Mouse (Mus musculus) liver, postnatal 0 days (tissue): ENCODE results near the gene Stk39. TPM values are rescaled to one million over a fixed set of nuclear protein-coding genes. Genes with fewer than 3 reads are reported as not detected.
A peak's percentile ranks its signal among the peaks of the same experiment; 100 is the strongest.

ENCODE experiments used
- ATAC-seq: fragments of 200-750 bp; cut with Nextera tagmentation; 2 replicates; pipeline ENCODE4 v1.8.0; 2017; ENCODE audit warnings: mild to moderate bottlenecking, moderate library complexity
- DNase-seq: peaks from one replicate; pipeline ENCODE4 v3.0.0-alpha.2; 2016
- H3K27ac ChIP-seq: fragments of 300-500 bp; sonication (generic); 2 replicates; pipeline ENCODE4 v1.5.1; 2014; ENCODE audit warnings: antibody characterized with exemption, moderate library complexity, mild to moderate bottlenecking, low read depth
- H3K27me3 ChIP-seq: fragments of 300-500 bp; sonication (generic); 2 replicates; pipeline ENCODE4 v1.6.1; 2014; ENCODE audit warnings: low read length, control low read depth, mixed read lengths; ENCODE audit not compliant: insufficient read depth
- H3K36me3 ChIP-seq: fragments of 300-500 bp; sonication (generic); replicated peaks from 2 replicates; pipeline ENCODE4 v1.6.1; 2014; ENCODE audit warnings: mild to moderate bottlenecking, control low read depth, low read length, moderate library complexity, mixed read lengths; ENCODE audit not compliant: insufficient read depth
- H3K4me1 ChIP-seq: fragments of 300-500 bp; sonication (generic); 2 replicates; pipeline ENCODE4 v1.6.1; 2014; ENCODE audit warnings: antibody characterized with exemption, mild to moderate bottlenecking, control low read depth; ENCODE audit not compliant: insufficient read depth
- H3K4me2 ChIP-seq: fragments of 300-500 bp; sonication (generic); 2 replicates; pipeline ENCODE4 v1.6.1; 2014; ENCODE audit warnings: low read depth, mild to moderate bottlenecking, low read length, moderate library complexity, mixed read lengths
- H3K4me3 ChIP-seq: fragments of 300-500 bp; sonication (generic); 2 replicates; pipeline ENCODE4 v1.5.1; 2014; ENCODE audit warnings: low read depth, low read length
- H3K9ac ChIP-seq: fragments of 300-500 bp; sonication (generic); replicated peaks from 2 replicates; pipeline ENCODE4 v1.6.1; 2014; ENCODE audit warnings: mild to moderate bottlenecking, moderate library complexity
- H3K9me3 ChIP-seq: fragments of 300-500 bp; sonication (generic); 2 replicates; pipeline ENCODE4 v1.6.1; 2016; ENCODE audit warnings: mild to moderate bottlenecking, control low read depth, low read length, mixed read lengths
- CTCF ChIP-seq: sonication (generic); IDR thresholded peaks from 2 replicates; pipeline ENCODE4 v1.5.1; 2016; ENCODE audit warnings: antibody characterized with exemption, low read depth
- EP300 ChIP-seq: IDR thresholded peaks from 2 replicates; pipeline ENCODE4 v1.6.1; 2016; ENCODE audit warnings: antibody characterized with exemption, low read depth, mild to moderate bottlenecking
- WGBS: fragments of 180-500 bp; shearing (Covaris S2); extraction: QIAGEN DNeasy Blood & Tissue Kit; methylation state at CpG from one replicate; pipeline ENCODE4 v1.1.7; 2014; ENCODE audit not compliant: insufficient replicate concordance; 5-methylcytosine and 5-hydroxymethylcytosine counted together
- polyA plus RNA-seq: library from polyadenylated mRNA; unstranded; fragments of >200 nt; fragmentation: Nextera tagmentation; extraction: Ambion mirVana; gene quantifications from 2 replicates; pipeline ENCODE4 v1.2.1, GENCODE M21; 2015

Stk39 gene
- polyA plus RNA-seq, 1 experiment from 2014 or later, result 1.7 TPM

- TF ChIP-seq CTCF, result no peak
- no peak for TF ChIP-seq EP300
- Histone ChIP-seq H3K4me3 (no peak overlapping the region), H3K9me3 (no peaks in the 10 kb centered on the region), H3K4me2 (no peak overlapping the region), H3K4me1 (no peaks in the 10 kb centered on the region), H3K36me3 (no peaks in the 10 kb centered on the region), H3K27ac (no peak overlapping the region), H3K9ac (no peak overlapping the region), H3K27me3 (no peaks in the 10 kb centered on the region)
- DNase-seq (no peak), ATAC-seq (no peak)
- WGBS, result 76% methylated on average over 6 of the region's 6 CpGs
Measured at GRCm38 (mm10) chr2:68443141-68443540, 28.9 kb downstream of the Stk39 start.

GRCm38 (mm10) chr2:68442113-68442717 lies 29.9 kb downstream of the Stk39 start:
- H3K27ac ChIP-seq, result no peak overlapping the region
- no peak overlapping the region for H3K4me2 ChIP-seq
- H3K4me1 ChIP-seq, result no peaks in the 10 kb centered on the region
- DNase-seq, result no peak
- no peak for ATAC-seq
- WGBS, result 67% methylated on average over 5 of the region's 5 CpGs
- TF ChIP-seq CTCF (no peak), EP300 (no peak)
- H3K9me3 ChIP-seq, result no peaks in the 10 kb centered on the region
- no peak overlapping the region for H3K4me3 ChIP-seq
- no peaks in the 10 kb centered on the region for H3K36me3 ChIP-seq
- H3K9ac ChIP-seq, result no peak overlapping the region
- no peaks in the 10 kb centered on the region for H3K27me3 ChIP-seq

GRCm38 (mm10) chr2:68439614-68440013 lies 32.5 kb downstream of the Stk39 start:
- TF ChIP-seq CTCF, result no peak
- no peak for TF ChIP-seq EP300
- 70% methylated on average over 9 of the region's 9 CpGs for WGBS

GRCm38 (mm10) chr2:68437920-68438319 lies 34.1 kb downstream of the Stk39 start:
- WGBS, result 28% methylated on average over 5 of the region's 5 CpGs
- no peak overlapping the region for H3K9ac ChIP-seq
- DNase-seq (no peak), ATAC-seq (no peak; the same call in 1 of the 2 replicates)
- no peaks in the 10 kb centered on the region for H3K4me1 ChIP-seq
- no peak overlapping the region for H3K27ac ChIP-seq
- no peaks in the 10 kb centered on the region for H3K27me3 ChIP-seq
- no peaks in the 10 kb centered on the region for H3K36me3 ChIP-seq
- no peak overlapping the region for H3K4me2 ChIP-seq
- H3K9me3 ChIP-seq, result no peaks in the 10 kb centered on the region
- TF ChIP-seq CTCF (no peak), EP300 (no peak)
- no peak overlapping the region for H3K4me3 ChIP-seq

More at GRCm38 (mm10) chr2:68439614-68440013, 32.5 kb downstream of the Stk39 start:
- Histone ChIP-seq H3K9ac (no peak overlapping the region), H3K27ac (no peak overlapping the region), H3K36me3 (no peaks in the 10 kb centered on the region), H3K27me3 (no peaks in the 10 kb centered on the region), H3K4me2 (no peak overlapping the region), H3K4me3 (no peak overlapping the region), H3K9me3 (no peaks in the 10 kb centered on the region), H3K4me1 (no peaks in the 10 kb centered on the region)
- ATAC-seq (no peak), DNase-seq (no peak)

GRCm38 (mm10) chr2:68437216-68437615 lies 34.9 kb downstream of the Stk39 start:
- Histone ChIP-seq H3K27ac (no peak overlapping the region), H3K4me3 (no peak overlapping the region), H3K9ac (no peak overlapping the region), H3K27me3 (no peaks in the 10 kb centered on the region), H3K4me2 (no peak overlapping the region), H3K36me3 (no peaks in the 10 kb centered on the region), H3K9me3 (no peaks in the 10 kb centered on the region), H3K4me1 (no peaks in the 10 kb centered on the region)
- TF ChIP-seq CTCF (no peak), EP300 (no peak)
- DNase-seq (no peak), ATAC-seq (no peak)
- 81% methylated on average over 7 of the region's 7 CpGs for WGBS

GRCm38 (mm10) chr2:68436305-68436704 lies 35.8 kb downstream of the Stk39 start:
- Histone ChIP-seq H3K36me3 (no peaks in the 10 kb centered on the region), H3K9me3 (no peaks in the 10 kb centered on the region), H3K4me2 (peak overlapping the region; percentile 28; the same call in 1 of the 2 replicates), H3K4me3 (no peak overlapping the region), H3K27ac (no peak overlapping the region), H3K27me3 (no peaks in the 10 kb centered on the region), H3K9ac (no peak overlapping the region), H3K4me1 (no peaks in the 10 kb centered on the region)
- ATAC-seq, result no peak
- no peak for DNase-seq
- no peak for TF ChIP-seq CTCF
- no peak for TF ChIP-seq EP300
- 18% methylated on average over 10 of the region's 10 CpGs for WGBS
